Mouse (Mus musculus): ENCODE measurements around the gene Ccl2.

Gene Ccl2

DNA sequence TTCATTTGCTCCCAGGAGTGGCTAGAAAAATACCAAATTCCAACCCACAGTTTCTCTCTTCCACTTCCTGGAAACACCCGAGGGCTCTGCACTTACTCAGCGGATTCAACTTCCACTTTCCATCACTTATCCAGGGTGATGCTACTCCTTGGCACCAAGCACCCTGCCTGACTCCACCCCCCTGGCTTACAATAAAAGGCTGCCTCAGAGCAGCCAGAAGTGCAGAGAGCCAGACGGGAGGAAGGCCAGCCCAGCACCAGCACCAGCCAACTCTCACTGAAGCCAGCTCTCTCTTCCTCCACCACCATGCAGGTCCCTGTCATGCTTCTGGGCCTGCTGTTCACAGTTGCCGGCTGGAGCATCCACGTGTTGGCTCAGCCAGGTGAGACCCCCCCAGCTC lies at the start of gene Ccl2:
Gene Ccl2, plus strand, starts transcription at position 216 of the 400 bp plus-strand sequence.
- peak; percentile 88 for DNase-seq

DNA sequence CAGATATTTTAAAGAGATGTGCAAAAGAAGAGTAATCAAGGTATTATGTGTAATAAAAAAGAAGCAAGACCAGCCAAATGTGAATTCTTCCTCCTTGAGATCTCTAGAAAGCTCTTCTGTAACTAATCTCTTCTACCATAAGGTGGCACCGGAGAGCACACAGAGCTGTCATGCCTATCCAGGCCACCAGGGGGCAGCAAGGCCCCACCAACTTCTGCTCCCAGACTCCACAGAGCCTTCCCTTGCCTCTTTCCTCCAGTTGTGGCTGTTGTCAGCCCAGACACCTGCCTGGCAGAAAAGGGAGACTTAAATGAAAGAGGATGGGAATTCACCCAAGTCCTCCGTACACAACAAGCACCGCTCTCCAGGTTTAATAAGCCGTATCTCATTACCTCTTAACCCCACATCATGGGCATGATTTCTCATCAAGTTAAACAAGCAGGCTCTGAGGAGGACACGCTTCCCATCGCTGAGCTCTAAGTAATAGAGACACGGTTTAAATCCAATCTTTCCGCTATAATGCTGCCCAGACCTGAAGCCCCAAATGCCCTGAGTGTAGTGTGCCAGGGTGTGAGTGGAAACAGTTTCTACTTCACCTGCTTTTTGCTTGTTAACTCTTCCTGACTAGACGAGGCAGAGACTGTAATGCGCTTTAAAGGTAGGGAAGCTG lies 39.1 kb upstream of the Ccl2 start:
- DNase-seq = peak; percentile 54

DNA sequence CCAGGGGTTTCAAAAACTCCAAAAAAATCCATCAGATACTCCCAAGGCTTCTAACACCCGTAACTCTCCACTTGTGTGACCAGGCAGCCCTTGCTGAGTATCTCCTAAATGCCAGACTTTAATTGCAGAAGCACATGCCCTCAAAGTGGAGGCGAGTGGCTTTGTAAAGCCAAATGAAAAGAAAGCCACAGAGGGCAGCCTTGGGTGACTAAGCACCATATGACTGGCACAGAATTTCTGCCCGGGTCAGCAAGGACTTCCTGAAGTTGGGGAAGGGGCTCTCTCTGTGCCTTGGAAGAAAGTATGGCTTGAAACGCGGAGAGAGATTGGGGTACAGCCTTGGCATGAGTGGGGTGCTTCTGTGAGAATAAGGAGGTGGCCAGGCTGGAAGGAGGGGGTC lies 38.3 kb upstream of the Ccl2 start:
- DNase-seq = no peak

DNA sequence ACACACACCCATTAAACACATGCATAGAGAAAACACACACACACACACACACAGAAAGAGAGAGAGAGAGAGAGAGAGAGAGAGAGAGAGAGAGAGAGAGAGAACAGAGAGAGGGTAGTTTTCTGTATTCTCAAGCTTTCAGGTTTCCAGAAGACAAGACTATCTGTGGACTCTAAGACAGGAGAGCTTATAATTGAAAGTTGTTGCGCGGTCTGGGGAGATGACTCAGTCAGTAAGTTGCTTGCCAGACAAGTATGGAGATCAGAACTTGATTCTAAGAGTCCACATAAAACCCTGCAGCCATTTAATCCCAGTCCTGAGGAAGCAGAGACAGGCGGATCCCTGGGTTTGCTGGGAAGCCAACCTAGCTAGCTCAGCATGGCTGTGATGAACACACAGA lies 36.7 kb upstream of the Ccl2 start:
- DNase-seq = no peak

DNA sequence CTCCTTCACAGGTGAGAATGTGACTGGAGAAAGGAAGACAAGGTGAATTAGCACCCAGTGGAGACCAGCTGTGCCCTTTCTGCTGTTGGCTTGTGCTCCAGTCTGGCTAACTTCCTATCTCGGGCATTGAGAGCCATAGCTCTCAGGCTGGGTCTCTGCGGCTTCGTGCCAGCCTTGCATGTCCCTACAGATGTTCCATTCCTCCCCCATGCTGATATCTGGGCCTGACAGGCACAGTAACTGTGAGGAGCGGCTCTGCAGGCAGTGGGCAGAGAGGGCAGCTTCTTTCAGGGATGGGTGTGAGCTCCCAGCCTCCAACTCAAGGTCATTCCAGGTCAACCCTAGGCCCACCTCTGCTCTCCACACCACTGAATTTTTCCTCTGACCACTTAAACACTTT lies 35.9 kb upstream of the Ccl2 start:
- DNase-seq = no peak

DNA sequence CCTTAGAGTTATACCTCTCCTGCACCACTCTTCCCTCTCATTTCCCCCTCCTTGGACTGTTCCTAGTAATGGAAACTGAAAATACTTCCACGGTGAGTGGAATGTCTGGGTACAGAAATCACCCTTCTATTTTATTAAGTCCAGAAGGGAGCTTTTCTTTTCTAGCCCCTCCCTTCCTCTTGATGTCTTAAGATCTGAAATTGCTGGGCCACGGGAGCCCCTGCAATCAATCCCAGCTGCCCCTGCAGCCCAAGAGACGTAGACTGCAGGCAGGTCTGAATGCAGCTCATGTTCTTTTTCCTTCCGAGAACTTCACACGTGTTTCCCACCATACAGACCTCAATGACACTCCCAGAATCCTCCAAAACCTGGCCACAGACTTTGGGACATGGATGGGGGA lies 34.8 kb upstream of the Ccl2 start:
- DNase-seq = no peak

DNA sequence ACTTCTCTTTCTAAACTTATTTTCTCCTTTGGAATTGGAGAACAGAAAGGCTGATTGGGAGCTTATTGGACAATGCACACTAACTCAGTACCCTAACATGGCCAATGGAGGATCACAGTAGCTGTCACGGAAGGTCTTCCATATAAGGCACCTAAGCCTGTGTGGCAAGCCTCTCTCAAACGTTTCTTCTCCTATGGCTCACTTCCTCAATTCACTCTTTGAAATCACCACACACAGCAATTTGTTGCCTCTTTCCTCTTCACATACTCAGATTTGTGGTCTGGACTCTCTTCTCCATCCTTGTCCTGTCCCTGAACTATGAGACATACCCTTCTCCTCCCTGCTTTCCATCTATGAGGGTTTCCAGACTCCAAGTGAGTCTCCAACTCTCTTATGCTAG lies 30.6 kb upstream of the Ccl2 start:
- no peak for DNase-seq

DNA sequence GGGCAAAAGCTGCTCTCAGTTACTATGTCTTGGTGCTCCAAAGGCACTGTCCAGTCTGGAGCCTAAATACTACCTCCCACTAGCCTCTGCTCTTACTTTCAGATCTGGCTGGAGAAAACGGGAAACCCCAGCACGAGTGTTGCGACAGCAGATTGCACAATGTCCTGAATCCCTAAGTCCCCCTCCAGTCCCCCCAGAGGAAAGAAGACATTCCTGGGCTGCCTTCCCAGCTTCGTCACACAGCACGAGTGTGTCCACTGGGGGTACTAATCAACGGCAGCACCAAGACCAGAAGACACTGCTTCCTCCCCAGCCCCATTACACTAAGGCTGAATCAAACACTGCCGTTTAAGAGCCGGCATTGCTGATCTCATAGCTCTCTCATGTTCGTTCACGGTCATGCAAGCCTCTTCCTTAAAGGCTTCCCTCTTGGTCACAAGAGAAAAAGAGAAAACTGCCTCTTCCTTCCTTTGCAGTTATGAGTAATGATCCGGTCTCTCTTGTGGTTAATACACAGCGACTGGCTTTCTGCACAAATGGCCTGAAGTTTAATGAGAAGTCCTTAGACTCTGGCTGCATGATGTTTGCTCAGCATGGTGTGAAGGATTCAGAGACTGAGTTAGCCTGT lies 28.5 kb upstream of the Ccl2 start:
- DNase-seq = peak; percentile 17

DNA sequence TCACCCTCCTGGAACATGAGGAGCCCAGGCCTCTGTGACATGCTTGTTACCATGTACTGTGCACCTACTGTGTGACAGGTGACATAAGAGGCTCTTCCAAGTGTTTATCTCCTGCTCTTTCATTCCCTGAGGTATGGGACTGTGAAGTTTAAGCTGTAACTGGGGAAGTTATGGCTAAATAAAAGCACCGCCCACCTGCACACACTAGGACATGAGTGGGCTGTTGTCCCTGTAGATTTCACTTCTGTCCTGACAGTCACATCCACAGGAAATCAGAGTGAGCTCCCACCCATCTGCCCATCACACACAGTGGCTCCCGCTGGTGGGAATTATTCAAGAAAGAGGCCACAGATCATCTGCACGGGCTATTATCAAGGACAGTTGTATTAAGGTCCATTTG lies 25.3 kb upstream of the Ccl2 start:
- no peak for DNase-seq

DNA sequence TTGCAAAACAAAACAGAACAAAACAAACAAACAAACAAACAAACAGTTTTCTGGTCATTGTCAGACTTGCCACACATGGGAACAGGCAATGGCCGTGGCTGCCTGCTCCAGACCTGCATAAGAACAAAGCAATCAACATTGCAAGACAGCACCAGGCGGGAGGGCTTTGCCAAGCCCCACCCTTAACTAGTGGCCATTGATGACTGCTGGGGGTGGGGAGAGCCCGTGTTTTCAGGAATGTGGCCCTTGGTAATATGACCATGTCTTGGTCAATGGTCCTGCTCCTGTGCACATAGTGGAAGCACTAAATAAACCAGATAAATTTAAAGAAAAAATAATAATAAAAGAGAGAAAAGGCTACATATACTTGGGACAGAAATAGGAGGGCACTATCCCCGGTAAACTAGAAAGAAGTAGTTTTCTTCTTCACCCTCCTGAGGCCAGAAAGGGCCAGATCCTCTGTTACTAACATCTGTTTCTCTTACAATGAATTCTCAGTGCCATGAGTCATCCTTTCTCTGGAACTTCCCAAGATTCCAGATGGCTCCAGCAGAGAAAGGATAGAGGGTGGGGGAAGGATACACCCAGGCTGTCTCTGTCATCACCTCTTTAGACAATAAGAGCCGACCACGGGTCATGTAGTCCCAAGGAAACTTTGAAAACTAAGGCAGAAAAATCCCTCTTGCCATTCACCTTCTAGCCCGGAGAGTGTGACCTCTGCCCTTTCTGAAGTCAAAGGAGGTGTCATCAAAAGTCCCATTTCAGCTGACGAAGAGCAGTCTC lies 23.8 kb upstream of the Ccl2 start:
- DNase-seq = no peak

DNA sequence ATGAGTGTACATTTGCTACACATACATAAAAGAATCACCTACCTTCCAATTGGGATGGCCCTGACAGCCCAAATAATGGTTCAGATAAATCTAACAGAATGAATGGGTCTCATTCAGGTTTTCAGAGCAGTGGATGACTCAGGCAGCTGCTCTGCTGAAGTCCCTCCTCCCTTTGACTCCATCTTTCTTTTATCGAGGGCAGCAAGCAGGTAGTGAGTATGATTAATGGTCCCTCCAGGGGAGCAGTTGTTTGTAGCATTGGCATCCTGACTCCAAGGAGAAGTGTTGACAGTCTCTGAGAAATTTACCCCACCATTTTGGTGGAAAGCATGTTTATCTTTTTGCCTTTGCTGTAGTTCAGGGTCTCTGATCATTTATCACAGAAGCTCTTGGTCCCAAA lies 21.6 kb upstream of the Ccl2 start:
- DNase-seq = no peak

DNA sequence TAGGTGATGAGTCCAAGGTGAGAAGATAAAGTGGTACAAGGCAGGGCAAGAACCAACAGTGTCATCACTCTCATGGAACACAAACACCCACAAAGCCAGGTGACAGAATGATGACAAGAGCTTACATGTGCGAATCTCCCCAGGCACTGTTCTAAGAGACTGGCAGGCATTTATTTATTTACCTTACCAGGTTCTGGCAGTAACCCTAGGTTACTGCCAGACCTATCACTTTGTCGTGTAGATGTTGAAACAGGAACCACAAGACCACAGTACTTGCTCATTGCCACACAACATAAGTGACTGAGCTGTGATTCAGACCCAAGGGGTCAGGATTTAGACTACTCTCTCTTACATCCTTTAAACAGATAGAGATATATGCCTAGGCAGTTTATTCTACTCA lies 20.3 kb upstream of the Ccl2 start:
- DNase-seq = no peak

DNA sequence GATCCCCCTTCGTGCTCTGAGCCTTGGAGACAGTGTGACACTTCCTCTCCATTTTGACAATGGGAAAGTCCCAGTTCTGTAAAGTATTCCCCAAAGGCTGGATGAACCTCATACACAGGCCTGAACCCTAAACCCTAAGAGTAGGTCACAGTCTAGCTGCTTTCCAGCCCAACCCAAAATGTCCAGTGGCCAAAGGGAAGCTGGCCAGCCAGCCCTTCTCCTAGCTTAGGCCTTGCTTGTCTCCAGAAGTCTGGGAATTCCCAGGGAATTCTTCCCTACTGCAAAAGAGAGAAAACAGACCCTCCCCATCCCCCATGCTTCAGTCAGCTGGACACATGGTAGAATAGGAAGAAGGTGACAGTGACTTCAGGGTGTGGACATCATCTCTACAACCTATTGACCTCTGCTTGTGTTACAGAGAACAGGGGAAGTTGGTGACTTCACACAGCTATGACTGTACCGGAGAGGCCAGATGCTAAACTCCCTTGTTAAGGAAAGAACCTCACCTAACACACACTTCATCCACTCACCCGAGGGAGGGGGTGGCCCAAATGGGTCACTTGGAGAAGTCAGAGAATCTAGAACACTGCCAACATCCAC lies 19.1 kb upstream of the Ccl2 start:
- DNase-seq = no peak

DNA sequence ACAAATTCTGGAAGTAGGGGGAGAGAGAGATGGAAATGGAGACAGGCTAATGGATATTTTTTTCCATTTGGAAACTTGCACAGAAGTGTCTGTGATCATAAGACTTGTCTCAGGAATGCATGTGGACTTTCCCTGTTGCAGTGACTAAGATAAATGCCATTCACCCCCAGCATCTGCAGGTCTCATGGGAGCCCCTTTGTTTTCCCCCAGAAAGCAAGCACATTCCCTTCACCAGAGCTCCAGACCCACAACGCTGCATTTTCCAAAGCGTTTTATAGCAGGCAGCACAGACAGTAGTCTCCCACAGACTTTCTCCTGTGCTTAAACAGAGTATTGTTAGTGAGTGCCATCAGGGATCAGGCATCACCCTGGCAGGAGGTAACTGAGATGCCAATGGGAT lies 16.0 kb upstream of the Ccl2 start:
- DNase-seq = no peak

DNA sequence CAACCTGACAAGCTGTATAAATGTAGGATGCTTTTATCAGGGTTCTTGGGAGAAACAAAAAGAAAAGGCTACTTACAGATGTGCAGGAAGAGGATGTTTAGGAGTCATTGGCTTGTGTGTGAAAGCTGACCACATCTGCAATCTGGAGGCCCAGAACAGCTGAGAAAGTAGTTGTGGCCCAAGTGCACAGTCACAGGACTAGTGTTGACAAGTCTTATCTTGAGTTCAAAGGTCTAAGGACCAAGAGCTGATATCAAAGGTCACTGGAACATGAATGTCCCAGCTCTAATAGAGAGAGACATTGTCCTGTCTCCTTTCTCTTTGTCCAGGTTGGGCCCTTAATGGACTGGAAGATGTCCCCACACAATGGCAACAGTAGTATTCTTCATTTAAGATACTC lies 15.6 kb upstream of the Ccl2 start:
- DNase-seq = no peak

DNA sequence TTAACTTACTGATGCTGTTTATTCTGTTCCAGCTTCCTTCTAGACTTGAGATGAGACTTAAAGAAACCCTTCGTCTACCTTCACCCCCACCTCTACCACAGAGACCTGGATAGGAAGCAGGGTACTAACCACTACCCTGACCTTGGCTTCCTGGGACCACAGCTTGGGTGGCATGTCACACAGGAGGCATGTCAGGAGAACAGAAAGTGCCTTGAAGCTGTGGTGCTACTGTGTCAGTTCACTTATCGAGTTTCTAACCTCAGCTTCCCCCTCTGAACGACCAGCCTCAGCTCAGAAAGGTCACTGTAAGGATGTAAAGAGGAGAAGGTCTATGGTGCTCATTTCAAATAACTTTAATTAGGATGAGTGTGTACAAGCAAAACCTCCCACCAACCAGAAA lies 14.0 kb upstream of the Ccl2 start:
- no peak for DNase-seq

DNA sequence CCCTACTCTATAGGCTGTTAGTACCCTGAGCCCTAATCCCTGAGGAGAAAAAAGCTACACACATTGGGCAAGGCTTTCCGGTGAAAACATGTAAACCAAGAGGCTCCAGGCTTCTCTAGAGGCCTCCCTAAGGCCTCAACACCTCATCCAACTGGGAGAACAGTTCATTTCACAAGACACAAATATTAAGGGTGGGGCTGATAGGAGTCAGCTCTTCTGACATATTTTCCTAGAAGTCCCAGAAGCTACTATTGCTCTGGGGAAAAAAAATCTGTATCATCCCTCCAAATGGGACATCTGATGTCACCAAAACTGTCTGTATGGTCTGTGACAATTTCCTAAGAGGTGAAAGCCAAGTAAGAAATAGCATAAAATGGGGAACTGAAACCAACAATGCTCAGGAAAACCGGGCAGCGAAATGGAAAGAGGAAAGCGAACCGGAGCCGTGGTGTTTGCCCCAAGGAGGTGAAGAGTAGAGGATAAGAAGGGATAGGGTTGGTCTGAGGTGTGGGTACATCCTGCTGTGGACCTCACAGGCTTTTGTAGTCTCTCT lies 12.8 kb upstream of the Ccl2 start:
- no peak for DNase-seq

DNA sequence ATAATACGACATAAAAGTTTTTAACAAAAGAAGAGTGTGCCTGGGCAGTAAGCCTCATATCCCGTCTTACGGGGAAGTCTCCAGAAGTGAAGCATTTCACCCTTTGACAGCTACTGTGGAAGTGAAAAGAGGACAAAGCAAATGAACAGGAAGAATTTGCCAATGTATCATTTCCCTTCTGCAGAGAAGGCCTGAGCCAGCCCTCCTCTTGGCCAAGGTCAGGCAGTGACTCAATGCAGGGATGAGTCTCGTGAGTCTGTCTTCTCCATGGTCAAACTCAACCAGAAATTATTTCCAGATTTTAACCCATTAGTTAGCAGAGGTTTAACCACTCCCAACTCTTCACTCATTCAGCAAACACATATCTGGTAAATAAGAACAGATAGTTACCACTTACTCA lies 11.6 kb upstream of the Ccl2 start:
- no peak for DNase-seq

DNA sequence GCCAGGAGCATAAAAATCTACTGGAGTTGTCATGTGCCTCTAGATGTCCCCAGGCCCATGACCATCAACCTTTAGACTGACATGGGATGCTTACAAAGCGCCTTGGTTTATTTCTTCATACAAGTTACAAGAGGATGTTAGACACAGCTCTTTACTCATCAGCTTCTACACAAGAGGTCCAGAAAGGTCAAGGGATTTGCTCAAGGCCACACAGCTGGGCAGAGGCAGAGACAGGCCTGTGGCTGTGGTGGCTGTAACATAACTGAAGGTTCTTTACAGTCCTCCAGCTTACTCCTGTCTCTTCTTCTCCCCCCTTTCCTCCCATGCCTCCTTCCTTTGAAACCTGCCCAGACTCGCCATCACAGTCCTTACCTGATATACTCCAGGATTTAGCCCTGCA lies 5.2 kb upstream of the Ccl2 start:
- DNase-seq = no peak

DNA sequence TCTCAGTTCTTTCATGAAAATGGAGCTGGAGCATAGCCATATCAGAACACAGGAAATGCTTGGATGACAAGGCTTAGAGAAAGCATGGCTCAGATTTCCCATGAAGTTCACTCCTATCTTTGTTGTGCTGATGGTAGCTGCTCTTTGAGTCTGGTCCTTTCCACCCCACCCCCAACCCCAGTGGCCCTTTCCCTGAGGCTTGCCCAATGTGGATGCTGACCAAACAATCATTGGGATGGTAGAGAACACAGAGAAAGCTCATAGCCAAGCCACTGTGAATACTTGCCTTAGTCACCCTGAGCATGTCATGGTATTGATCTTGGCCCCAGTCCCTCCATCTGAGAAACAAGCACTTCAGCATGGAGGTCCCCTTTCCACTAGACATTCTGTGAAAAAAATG lies 3.2 kb upstream of the Ccl2 start:
- DNase-seq = no peak

DNA sequence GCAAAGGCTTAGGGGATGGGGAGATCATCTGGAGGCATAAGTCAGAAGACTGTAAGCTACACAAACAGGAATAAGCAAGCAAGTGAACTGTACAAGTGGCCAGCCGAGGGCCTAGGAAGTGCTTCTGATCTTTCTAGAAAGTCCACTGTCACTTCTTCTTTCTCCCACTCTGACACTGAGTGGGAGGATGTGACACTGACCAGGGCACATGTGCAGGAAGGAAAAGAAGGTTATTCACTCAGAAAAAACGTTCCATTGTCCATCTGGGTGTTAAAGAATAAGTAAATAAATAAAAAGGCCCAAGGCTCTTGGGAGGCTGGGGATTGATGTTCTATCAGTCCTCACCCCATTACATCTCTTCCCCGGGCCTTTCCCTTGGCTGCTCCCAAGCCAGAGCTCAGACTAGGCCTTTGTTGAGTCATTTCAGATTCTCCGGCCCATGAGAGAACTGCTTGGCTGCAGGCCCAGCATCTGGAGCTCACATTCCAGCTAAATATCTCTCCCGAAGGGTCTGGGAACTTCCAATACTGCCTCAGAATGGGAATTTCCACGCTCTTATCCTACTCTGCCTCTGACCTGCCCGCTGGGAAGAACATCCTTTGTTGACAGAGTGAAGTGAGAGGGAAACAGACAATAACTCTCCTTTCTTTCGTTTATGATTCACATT lies 2.6 kb upstream of the Ccl2 start:
- DNase-seq = no peak

DNA sequence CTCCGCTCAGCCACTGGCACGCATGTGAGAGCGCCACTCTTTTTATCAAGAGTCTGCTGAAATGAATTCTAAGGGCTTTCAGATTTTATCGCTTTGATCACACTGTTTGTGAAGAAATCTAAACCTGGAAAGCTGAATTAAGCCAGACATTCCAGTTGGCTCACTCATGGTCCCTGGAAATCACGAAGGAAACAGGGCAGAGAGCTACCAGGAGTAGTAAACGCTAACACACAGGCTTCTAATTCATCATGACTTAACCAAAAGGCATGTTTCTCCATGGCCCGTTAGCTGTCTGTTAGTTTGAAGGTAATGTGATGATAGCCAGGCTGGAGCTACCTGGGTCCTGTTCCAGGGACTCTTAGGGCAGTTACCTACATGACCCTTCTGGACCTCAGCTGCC lies 925 bp upstream of the Ccl2 start:
- no peak for DNase-seq

DNA sequence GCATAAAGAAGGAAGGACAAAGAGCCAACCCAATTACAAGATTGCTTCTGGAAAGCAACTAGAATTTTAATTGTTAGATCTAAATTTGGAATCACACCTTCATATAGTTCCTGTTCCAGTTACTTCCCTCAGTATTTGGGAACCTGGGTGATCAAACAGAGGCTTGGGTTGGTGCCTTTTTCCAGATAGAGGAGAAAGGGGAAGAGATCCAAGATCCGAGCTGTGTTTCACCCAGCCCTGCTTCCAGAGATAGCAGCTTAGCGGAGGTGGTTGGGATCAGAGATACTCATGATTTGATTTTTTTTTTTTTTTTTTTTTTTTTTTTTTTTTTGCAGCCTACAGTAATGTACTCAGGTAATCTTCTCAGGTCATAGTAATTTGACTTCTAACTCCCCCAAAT lies 486 bp downstream of the Ccl2 start:
- no peak for DNase-seq
